Mouse (Mus musculus) ES-Bruce4 (cell line): ENCODE results near the gene Card14. TPM values are rescaled to one million over a fixed set of nuclear protein-coding genes. Genes with fewer than 3 reads are reported as not detected.

Source experiments
- H3K27ac ChIP-seq: 2 replicates; pipeline ENCODE4 v1.5.1; 2012; ENCODE audit warnings: low read length, inconsistent platforms; ENCODE audit not compliant: insufficient read depth
- H3K27me3 ChIP-seq: 2 replicates; pipeline ENCODE4 v1.6.1; 2012; ENCODE audit warnings: mild to moderate bottlenecking, low read length, inconsistent platforms; ENCODE audit not compliant: control insufficient read depth, poor library complexity, insufficient read depth, severe bottlenecking
- H3K36me3 ChIP-seq: 2 replicates; pipeline ENCODE4 v1.6.1; 2012; ENCODE audit warnings: inconsistent platforms, mild to moderate bottlenecking, low read length, moderate library complexity; ENCODE audit not compliant: control insufficient read depth, poor library complexity, insufficient read depth, severe bottlenecking
- H3K4me1 ChIP-seq: one replicate; pipeline ENCODE4 v1.8.1; 2011; ENCODE audit warnings: low read length; ENCODE audit not compliant: control insufficient read depth, insufficient read depth
- H3K4me3 ChIP-seq: 2 replicates; pipeline ENCODE4 v1.5.1; 2011; ENCODE audit warnings: low read depth, mild to moderate bottlenecking, low read length
- H3K9ac ChIP-seq: 2 replicates; pipeline ENCODE4 v1.6.1; 2012; ENCODE audit warnings: low read depth, mild to moderate bottlenecking, inconsistent platforms; ENCODE audit not compliant: poor library complexity, severe bottlenecking
- H3K9me3 ChIP-seq: replicated peaks from 2 replicates; pipeline ENCODE4 v1.6.1; 2012; ENCODE audit warnings: mild to moderate bottlenecking, low read length, inconsistent platforms; ENCODE audit not compliant: control insufficient read depth, poor library complexity, insufficient read depth, severe bottlenecking
- CTCF ChIP-seq: IDR thresholded peaks from one replicate; pipeline ENCODE4 v1.8.1; 2011; ENCODE audit warnings: low read depth, low read length
- EP300 ChIP-seq: IDR thresholded peaks from 2 replicates; pipeline ENCODE4 v1.6.1; 2011; ENCODE audit warnings: low read depth, low read length; ENCODE audit not compliant: insufficient read depth
- POLR2A ChIP-seq: IDR thresholded peaks from one replicate; pipeline ENCODE4 v1.8.1; 2011; ENCODE audit warnings: low read length; ENCODE audit not compliant: insufficient read depth
- polyA plus RNA-seq: library from polyadenylated mRNA; stranded (reverse); fragments of >200 nt; gene quantifications from 2 replicates; pipeline ENCODE4 v1.2.4, GENCODE M21; 2011; ENCODE audit warnings: low read depth; ENCODE audit not compliant: missing spikeins, insufficient read depth, insufficient read length

The Card14 gene
- polyA plus RNA-seq, 1 experiment = not detected

GRCm38 (mm10) chr11:119344865-119345264, 37.3 kb downstream of the Card14 start:
- H3K27ac ChIP-seq = no peak overlapping the region
- no peaks in the 10 kb centered on the region for H3K36me3 ChIP-seq
- TF ChIP-seq POLR2A (no peak), CTCF (no peak), EP300 (no peak)
- no peak overlapping the region for H3K4me3 ChIP-seq
- no peak overlapping the region for H3K9ac ChIP-seq
- H3K9me3 ChIP-seq = no peaks in the 10 kb centered on the region
- no peaks in the 10 kb centered on the region for H3K4me1 ChIP-seq
- H3K27me3 ChIP-seq = no peaks in the 10 kb centered on the region

GRCm38 (mm10) chr11:119347125-119347524, 39.6 kb downstream of the Card14 start:
- Histone ChIP-seq H3K27ac (no peak overlapping the region), H3K4me1 (no peaks in the 10 kb centered on the region), H3K27me3 (no peaks in the 10 kb centered on the region), H3K9ac (no peak overlapping the region), H3K36me3 (no peaks in the 10 kb centered on the region), H3K4me3 (no peak overlapping the region), H3K9me3 (no peaks in the 10 kb centered on the region)
- TF ChIP-seq CTCF (no peak), EP300 (no peak), POLR2A (no peak)

- no peak overlapping the region for H3K27ac ChIP-seq
- no peaks in the 10 kb centered on the region for H3K4me1 ChIP-seq
- H3K9me3 ChIP-seq = no peaks in the 10 kb centered on the region
- H3K4me3 ChIP-seq = no peak overlapping the region
- no peaks in the 10 kb centered on the region for H3K36me3 ChIP-seq
- H3K9ac ChIP-seq = no peak overlapping the region
- TF ChIP-seq EP300 = no peak
- TF ChIP-seq CTCF = no peak
- no peak for TF ChIP-seq POLR2A
- no peaks in the 10 kb centered on the region for H3K27me3 ChIP-seq
Measured at GRCm38 (mm10) chr11:119352113-119352512, 44.5 kb downstream of the Card14 start.

GRCm38 (mm10) chr11:119353946-119354345, 46.4 kb downstream of the Card14 start:
- Histone ChIP-seq H3K27me3 (no peaks in the 10 kb centered on the region), H3K36me3 (no peaks in the 10 kb centered on the region), H3K9ac (no peak overlapping the region), H3K27ac (no peak overlapping the region), H3K4me1 (no peaks in the 10 kb centered on the region), H3K9me3 (no peaks in the 10 kb centered on the region), H3K4me3 (no peak overlapping the region)
- no peak for TF ChIP-seq POLR2A
- TF ChIP-seq EP300 = no peak

GRCm38 (mm10) chr11:119354798-119355442, 47.4 kb downstream of the Card14 start:
- Histone ChIP-seq H3K27ac (no peak overlapping the region), H3K4me3 (peak overlapping the region; percentile 77), H3K36me3 (no peaks in the 10 kb centered on the region), H3K4me1 (no peaks in the 10 kb centered on the region), H3K9ac (peak overlapping the region; percentile 63), H3K9me3 (no peaks in the 10 kb centered on the region), H3K27me3 (no peaks in the 10 kb centered on the region)
- TF ChIP-seq CTCF (no peak), EP300 (no peak), POLR2A (no peak)

GRCm38 (mm10) chr11:119355443-119356385, 48.1 kb downstream of the Card14 start, which contains the start of the genes Sgsh and Slc26a11:
TSS of gene Sgsh (minus strand) at chr11:119355536.
TSS of gene Slc26a11 (plus strand) at chr11:119355557.
- Histone ChIP-seq H3K9ac (peak within 1 kb of the TSS; percentile 63), H3K36me3 (no peaks in the 10 kb centered on the region), H3K4me3 (peak within 1 kb of the TSS; percentile 77), H3K9me3 (no peaks in the 10 kb centered on the region), H3K27me3 (no peaks in the 10 kb centered on the region), H3K27ac (no peak within 1 kb of the TSS), H3K4me1 (no peaks in the 10 kb centered on the region)
- TF ChIP-seq CTCF (no peak), POLR2A (no peak), EP300 (no peak)
